Mouse (Mus musculus) liver, adult 2 months (tissue): ENCODE results near the gene Apbb2.

ENCODE experiments used
- CTCF ChIP-seq: fragments of 200-500 bp; IDR thresholded peaks from 2 replicates; pipeline ENCODE4 v1.5.1; 2011; ENCODE audit warnings: low read depth, low read length, control low read depth
- POLR2A ChIP-seq: fragments of 200-500 bp; IDR thresholded peaks from 2 replicates; pipeline ENCODE4 v1.6.1; 2011; ENCODE audit warnings: low read length, control low read depth; ENCODE audit not compliant: insufficient read depth; ENCODE audit errors: extremely low read depth

DNA sequence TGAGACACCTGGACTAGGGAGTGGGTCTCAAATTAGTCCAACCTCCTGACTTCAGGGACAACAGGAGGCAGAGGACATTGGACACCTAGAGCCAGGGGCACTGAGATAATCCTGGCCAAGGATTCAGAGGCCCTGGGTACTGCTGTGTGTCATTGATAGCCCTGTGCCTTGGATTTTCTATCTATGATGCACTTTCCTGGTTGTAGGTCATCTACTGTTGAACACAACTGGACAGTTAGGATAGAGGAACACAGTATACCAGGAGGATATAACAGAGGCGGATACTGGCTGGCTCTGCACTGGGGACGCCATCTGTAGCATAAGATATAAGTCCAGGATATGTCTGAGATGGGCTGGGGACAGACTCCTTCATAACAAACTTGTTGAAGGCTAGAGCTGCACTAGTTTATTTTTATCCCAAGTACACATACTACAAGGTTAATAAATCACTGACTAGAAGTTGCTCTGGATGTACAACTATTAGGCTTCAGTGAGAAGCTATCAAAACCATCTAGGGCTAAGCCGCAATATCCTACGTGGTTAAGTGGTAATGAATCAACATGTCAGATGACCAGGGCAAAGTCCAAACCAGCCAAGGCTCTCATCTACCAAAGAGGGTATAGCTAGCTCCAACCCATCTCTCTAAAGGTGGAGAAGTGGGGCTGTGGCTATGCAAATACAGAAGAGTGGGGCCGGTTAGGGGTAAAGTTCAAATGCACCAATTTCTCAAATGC, 219.9 kb downstream of the Apbb2 start:
- TF ChIP-seq CTCF (no peak), POLR2A (no peak)
